Mouse (Mus musculus) kidney, postnatal 10 days (tissue): Measurements from ENCODE around the gene Lst1.

ENCODE experiments used
- DNase-seq: peaks from one replicate; pipeline ENCODE4 v3.0.0; 2021; ENCODE audit warnings: mixed read lengths

Gene Lst1

DNA sequence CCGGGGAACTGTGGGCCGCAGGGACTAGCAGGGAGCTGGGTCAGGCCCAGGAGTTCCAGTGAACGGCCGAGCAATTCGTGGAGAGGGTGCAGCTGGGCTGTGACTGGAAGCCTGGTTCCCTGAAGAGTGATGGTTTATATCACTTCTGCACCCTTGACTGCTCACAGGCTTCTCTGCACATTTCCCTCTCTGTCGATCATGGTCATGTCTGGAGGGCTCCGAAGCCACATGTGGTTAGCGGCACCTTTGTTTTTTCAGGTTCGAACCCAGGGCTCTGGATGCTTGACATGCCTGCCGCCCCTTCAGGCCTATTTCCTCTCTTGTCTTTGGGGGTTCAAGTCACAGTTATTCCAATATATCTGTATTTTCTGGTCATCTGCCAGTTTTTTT is 17.1 kb upstream of the Lst1 start:
- DNase-seq = no peak

DNA sequence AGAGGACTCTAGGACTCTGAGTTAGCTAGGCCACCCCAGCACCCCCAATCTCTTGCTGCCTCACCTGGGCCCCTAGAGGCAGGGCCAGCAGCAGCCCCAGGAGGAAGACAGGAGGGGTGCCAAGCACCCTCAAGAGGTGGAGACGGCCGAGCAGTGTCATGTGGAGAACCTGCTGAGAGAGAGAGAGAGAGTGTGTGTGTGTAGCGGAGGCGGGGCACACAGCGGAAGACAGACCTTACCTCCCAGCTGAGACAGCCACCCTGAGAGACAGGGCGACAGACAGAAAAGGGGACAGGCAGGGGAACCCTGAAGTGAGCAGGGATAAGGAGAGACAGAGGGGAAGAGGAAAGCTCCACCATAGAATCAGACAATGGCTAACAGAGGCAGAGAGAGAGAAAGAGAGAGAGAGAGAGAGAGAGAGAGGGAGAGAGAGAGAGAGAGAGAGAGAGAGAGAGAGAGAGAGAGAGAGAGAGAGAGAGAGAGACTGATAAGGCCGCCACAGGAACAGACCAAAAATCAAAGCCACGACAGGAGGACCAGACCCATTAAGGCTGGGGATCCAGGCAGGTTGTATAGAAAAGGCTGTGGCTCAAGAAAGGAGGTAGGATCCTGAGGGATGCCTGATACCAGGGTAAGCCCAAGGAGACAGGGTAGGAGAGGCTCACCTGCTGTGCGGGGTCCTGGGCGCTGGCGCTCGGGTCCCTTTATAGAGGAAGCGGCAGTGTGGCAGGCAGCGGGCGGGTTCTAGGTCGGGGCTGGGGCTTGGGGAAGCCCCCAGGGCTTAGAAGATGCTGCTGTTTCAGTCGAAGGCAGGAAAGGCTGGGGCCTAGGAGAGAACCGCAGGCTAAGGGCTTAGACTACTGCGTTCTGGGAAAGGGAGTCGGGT is 16.5 kb upstream of the Lst1 start, which contains the start of gene Lta:
Lta (minus strand) TSS at position 858 of the 886 bp plus-strand sequence.
- DNase-seq = no peak

DNA sequence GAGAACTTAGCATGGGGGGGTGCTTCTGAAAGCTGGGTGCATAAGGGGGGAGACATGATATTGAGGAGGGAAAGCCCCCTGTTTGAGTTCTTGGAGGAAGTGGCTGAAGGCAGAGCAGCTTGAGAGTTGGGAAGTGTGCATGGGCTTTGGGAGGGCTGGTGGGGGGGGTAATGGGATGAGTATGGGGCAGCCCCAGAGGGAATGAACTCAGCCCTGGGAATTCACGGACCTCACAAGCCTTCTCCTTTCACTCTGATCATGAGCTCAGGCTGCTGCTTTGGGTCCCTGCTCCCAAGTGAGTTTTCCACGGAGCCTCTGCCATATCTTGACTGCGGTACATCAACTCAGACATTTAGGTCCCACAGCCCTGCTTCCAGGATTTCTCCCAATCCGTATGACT is 14.2 kb upstream of the Lst1 start:
- no peak for DNase-seq

DNA sequence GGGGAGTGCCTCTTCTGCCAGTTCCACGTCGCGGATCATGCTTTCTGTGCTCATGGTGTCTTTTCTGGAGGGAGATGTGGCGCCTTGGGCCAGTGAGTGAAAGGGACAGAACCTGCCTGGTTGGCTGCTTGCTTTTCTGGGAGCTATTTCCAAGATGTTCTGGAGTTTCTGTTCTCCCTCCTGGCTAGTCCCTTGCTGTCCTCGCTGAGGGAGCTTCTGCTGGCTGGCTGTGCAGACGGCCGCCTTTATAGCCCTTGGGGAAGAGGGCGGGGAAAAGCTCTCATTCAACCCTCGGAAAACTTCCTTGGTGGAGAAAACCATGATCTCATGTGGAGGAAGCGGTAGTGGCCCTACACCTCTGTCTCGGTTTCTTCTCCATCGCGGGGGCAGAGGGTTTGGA is 13.5 kb upstream of the Lst1 start, which contains the start of gene Tnf:
Tnf (minus strand) TSS at position 221 of the 400 bp plus-strand sequence.
- peak; percentile 68 for DNase-seq

DNA sequence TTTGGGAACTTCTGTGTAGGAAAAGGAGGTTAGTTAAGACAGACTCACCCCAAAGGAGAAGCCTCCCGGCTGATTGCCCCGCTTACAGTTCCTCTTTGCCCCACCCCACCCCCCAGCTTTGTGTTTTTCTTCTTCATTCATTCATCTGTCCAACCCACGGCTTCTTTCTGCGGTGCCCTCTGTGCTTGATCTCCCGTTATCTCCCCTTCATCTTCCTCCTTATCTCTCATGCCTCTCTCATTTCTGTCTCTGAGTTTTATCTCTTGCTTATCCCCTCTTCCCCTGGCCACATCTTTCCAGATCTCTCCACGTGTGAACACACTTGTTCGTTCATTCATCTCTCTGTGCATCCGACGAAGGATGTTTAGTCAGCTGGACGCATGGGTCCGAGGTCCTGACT is 12.9 kb upstream of the Lst1 start:
- DNase-seq = no peak

DNA sequence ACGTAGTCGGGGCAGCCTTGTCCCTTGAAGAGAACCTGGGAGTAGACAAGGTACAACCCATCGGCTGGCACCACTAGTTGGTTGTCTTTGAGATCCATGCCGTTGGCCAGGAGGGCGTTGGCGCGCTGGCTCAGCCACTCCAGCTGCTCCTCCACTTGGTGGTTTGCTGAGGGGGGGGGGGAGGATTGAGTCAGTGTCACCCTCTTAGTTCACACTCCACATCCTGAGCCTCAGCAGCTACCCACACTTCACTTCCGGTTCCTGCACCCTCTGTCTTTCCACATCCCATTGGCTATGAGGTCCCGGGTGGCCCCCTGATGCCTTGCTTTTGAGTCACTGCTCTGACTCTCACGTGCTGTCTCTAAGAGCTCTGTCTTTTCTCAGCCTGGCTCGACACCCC is 12.2 kb upstream of the Lst1 start:
- no peak for DNase-seq

DNA sequence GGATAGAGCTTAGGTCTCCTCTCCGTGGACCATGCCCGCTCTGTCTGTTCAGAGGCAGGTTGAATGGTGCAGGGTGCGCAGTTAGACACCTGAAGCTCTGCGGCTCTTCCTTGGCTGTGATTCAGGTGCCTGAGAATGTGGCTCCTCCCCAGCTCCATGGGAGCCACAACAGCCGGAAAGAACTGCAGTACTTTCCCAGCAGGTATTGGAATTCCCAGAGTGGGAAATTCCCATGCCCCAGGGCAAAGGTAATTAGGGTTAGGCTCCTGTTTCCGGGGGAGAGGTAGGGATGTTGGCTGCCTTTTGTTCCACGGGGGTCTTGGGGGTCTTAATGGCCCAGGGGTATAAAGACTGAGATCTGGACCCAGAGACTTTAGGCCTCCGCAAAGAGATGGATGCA is 10.7 kb upstream of the Lst1 start:
- no peak for DNase-seq

DNA sequence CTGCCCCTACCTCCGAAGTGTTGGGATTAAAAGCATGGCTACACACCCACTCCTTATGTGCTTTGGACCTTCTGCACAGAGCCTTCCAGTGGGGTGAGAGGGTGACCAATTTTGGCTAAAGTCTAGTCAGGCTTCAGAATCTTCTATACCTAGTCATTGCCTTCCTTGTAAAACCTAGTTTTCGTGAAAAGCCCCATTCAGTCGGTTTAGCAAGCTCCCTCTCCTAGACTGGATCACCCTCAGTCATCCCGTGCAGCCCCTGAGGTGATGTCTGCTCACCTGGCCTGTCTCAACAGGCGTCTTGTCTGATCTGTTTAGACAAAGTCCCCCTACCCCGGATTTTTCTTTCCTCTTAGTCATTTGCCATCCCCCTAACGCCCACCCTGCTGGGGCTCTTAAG is 9.8 kb upstream of the Lst1 start:
- no peak for DNase-seq

DNA sequence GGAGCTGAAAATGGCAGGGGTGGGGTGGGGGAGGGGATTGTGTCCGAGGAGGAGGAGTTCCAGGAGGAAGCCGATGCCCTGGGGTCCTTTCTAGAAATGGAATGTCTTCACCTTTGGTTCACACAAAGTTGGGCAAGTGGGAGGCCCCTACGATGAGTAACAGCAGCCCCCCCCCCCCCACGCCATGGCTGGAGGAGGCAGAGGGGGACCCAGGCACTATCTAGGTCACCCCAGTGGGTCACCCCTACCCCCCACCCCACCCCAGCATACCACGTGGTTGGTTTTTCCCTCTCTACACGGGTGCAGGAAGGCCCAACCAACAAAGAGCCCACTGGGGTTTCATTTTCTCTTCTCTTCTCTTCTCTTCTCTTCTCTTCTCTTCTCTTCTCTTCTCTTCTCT is 8.9 kb upstream of the Lst1 start:
- no peak for DNase-seq

DNA sequence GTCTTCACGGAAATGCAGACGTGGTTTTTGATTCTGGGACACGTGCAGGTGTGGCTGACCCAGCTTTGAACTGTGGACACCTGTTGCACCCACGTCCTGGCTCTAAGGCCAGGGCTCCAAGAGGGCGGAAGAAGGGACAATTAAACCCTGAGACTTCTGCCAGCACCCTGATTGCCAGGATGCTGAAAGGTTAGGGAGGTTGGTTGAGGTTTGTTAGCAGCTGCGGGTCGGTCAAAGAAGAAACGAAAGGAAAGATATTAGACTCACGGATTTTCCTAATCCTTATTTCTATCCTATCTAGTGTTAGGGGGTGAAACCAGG is 8.0 kb upstream of the Lst1 start:
- no peak for DNase-seq

DNA sequence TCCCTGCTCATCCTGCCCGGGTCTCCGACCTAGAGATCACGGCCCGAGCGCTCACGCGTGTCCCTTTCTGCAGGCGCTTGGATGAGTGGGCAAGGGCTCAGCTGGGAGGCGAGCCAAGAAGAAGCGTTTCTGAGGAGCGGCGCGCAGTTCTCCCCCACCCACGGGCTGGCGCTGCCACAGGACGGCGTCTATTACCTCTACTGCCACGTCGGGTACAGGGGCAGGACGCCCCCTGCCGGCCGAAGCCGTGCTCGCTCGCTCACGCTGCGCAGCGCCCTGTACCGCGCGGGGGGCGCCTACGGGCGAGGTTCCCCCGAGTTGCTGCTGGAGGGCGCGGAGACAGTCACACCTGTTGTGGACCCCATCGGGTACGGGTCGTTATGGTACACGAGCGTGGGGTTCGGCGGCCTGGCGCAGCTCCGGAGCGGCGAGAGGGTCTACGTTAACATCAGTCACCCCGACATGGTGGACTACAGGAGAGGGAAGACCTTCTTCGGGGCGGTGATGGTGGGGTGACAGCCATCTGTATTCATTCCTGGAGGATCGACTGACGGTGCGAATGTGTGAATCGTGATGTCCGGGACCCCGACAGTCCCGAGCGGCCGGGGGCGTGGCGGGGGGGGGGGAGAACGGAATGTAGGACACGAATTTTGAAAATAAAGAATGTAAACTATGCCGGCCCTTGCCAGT is 7.5 kb upstream of the Lst1 start:
- peak; percentile 91 for DNase-seq

DNA sequence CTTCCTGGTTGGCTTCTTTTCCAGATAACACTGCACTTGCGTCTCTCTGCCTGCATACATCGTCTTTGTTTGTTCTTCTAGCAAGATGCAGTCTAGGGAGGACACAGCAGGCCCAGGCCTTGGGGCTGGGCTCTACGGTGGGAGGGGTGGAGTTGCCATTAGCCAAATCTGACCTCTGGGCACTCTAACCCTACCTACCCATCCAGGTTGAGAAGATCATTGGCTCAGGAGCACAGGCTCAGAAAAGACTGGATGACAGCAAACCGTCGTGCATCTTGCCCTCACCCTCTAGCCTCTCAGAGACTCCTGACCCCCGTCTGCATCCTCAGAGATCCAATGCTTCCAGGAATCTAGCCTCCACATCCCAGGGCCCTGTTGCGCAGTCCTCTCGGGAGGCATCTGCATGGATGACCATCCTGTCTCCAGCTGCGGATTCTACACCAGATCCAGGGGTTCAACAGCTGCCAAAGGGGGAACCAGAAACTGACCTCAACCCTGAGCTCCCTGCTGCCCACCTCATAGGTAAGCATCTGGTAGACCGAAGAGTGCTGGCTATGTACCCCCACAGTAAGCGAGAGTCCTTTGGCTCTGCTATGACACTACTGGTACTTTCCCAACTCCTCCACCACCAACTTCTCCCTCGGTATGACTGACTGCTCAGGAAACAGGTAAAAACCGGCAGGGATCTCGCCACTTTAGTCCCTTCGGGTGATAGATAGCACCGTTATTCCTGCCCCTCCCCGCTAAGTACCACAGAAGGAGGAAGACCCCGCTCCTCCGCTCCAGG is 6.8 kb upstream of the Lst1 start:
- no peak for DNase-seq

DNA sequence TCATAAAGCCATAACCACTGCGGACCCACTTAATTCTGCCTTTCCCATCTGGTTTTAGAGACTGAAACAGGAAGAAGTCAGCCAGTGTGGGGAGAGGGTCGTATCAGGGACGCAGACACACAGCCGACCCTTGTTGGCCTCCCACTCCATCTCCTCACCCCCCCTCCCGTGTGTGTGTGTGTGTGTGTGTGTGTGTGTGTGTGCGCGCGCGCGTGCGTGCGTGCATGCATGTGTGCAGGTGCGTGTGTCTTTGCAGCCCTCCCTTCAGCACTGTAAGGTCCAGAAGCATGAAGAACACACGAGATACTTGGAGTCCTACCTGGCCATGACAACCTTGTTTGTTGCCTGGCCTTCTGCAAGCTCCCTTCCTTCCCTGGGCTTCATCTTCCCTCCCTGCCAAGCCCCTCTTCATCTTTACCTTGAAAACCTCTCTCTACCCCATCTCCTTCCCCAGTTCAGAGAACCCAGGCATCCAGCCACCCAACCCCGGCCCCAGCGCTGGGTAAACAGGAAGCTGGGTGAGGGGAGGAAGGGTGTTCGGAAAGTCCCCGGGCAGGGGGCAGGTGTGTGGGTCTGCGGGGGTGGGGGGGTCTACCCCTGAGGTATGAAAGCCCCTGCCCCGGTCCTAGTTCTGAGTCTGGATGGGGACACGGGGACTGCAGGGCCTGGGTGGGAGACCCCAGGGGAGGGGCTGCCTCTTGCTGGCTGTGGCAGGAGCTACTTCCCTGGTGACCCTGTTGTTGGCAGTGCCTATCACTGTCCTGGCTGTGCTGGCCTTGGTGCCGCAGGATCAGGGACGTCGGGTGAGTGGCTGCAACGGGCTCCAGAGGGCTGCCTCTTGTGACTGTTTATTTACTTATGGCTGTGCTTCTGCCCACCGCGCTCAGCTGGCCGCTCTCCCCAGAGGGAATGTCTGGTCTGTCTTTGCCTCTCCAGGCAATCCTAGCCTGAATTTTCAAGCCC is 5.9 kb upstream of the Lst1 start, which contains the start of gene Ltb:
Ltb (plus strand) TSS at position 559 of the 963 bp plus-strand sequence.
- DNase-seq = no peak

DNA sequence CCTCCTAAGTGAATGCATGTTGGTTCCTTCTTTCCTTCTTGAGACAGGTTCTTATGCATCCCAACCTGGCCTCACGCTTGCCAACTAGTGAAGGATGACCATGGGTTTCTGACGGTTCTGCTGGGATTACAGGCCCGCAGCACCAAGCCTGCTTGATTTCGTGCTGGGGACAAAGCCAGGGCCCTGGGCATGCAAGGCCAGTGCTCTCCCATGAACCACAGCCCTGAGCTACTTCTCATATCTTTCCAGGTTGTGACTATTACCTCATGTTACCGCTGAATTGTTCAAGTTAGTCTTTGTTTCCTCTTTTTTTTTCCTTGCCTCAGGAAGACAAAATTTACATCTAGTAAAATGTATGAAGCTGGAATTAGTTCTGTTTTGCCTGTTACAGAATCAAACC is 4.7 kb upstream of the Lst1 start:
- no peak for DNase-seq

DNA sequence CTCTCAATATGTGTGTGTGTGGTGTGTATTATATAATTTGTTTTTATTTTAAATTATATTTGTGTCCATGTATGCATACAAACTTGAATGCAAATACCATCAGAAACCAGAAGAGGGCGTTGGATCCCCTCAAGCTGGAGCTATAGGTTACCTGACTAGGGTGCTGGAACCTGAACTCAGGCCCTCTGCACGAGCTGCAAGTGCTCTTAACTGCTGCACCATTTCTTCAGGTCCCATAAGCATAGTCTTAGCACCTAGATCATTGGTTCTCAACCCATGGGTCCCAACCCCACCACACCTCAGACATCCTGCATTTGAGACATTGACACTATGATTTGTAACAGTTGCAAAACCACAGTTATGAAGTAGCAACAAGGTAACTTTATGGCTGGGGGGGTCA is 3.5 kb upstream of the Lst1 start:
- DNase-seq = no peak

DNA sequence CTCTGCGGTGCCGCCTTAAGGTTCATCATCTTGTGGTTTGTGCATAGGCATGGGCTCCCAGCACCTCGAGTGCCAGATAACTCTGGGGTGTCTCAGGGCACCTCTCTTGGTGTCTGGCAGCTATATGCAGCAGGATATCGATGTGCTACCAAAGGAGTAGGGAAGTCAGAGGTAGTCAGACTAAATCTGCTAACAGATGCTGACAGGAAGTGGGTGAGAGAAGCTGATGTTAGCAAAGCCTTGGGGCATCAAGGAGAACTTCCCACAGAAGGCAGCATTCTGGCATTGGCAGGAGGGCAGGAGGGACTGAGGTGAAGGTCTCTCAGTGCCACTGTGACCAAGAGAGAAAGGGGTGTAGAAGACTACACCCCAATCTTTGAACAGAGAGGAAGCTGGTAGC is 1.9 kb upstream of the Lst1 start:
- no peak for DNase-seq

DNA sequence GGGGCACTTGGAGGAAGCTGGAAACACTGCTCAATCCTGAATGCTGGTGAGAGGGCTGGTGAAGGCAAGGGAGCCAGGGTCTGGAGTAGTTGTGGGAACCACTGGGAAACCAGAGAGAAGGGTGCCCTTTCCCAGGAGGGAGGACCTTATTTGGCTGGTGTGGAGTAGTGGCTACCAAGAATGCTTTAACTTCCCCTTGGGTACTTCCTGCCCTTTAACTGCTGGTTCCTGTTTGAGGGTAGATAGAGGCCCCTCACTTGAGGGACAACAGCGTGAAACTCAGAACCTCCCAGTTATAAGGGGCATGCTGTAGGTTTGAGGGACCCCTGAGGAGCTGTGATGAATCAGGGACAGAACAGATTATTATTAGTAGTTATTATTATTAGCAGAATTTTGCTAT is 947 bp upstream of the Lst1 start:
- no peak for DNase-seq

DNA sequence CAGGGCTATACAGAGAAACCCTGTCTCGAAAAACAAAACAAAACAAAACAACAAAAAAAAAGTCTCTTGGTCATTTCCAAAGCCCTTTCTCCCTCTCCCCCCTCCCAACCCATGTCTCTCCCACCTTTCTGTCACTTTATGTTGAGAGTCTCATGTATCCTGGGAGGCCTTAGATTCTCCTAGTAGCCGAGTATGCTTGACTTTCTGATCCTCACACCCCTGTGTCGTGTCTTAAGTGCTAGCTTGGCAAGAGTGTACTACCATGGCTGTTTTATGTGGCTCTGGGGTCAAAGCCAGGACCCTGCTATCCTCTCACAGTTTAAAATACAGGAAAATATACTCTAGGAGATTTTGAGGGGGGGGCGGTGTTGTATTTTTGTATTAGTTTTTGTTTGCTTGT is 894 bp downstream of the Lst1 start:
- no peak for DNase-seq

DNA sequence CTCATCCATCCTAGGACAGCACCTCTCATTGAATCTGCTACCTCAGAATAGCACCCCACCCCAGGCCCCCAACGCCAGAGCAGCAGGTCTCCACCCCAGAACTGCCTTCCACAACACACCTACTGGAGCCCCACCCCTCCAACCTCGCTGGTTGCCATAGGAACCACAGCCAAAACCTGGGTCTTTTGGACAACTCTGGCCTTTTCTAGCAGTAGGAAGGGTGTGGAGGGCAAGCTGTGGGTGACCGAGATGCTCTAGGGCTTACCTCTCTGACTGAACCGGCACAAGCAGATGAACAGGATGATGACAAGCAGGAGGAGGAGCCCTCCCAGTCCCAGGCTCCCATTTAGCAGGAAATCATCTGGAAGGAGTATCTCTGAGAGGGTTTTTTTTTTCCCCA is 1.6 kb downstream of the Lst1 start:
- DNase-seq = peak; percentile 48

DNA sequence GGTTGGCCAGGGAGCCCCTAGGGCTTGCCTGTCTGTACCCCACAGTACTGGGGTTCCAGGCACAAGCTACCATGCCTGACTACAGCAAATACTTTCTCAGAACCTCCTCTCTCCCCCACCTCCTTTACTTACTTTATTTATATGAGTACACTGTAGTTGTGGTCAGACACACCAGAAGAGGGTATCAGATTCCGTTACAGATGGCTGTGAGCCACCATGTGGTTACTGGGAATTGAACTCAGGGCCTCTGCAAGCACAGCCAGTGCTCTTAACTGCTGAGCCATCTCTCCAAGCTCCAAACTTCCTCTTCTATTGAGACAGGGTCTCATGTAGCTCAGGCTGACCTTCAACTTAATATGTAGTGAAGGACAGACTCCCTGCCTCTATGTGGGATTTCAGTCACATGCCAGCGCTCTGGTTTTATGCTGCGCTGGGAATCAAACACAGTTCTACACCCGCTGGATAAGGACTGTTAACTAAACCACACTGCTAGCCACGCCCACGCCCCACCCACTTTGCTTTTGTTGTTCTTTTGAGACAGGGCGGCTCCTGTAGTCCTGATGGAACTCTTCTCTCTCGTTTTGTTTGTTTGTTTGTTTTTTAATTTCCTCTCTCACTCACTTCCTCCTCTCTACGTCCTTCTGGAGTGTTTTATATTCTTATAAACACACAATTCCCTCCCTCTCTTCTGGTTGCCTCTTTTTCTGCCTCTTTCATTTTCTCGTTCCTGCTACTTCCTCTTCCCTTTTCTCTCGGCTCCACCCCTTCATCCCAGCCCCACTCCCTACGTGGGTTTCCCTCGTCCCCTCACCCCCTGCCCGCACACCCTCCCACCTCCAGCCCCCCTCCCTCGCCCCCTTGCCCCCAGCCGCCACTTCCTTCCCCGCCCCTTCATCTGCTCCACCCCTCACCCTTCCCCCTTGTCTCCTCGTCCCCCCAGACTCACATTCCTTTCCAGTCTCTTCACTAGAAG is 2.3 kb downstream of the Lst1 start:
- DNase-seq = peak; percentile 88

DNA sequence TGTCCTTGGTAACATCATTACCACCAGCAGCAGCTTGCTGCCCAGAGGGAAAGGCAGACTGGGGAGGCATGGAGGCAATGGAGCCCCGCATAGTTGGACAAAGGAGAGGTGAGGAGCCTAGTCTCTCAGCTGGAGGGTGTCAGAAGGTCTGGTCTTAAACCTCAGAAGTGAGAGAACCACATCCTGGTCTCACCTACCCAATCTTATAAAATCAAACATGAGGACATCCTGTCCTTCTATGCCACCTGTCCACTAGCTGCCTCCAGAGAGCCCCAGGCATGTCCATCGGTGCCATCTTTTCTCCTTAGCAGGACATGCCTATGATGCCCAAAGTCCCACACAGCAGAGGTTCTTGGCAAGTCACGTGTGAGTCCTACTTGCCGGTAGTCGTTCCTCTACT is 8.1 kb downstream of the Lst1 start:
- DNase-seq = no peak
